Mouse (Mus musculus): Measurements from ENCODE around the gene Frmpd3.

DNA sequence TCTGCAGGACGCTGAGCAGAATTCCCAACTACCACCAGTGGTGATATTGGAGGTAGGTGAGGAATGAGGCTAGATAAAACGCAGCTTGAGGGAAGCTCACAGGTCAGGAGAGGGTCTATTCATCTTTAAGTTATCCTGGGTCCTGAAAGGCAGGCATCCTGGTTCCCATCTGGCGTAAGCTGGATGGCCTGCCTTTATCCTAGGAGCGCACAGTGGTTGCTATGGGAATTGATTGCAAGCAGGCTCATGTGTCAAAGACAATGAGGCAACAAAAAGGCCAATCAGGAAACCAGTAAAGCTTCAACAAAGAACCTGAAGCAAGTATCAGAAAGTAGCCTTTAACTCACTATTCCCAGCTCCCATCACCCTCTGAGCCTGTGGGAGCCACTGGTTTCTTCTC, 33.6 kb downstream of the Frmpd3 start:
- TF ChIP-seq POLR2A (IDR thresholded peaks at IDR 0.05; ENCODE audit: borderline replicate concordance, extremely low read depth, low read depth, low read length) (no peak), CTCF (IDR thresholded peaks at IDR 0.05; ENCODE audit: insufficient read depth, low read length) (no peak)
